Mouse (Mus musculus) gastrocnemius, adult 2 months (tissue): ENCODE data around the gene Bsg. TPM values are rescaled to one million over a fixed set of nuclear protein-coding genes. Genes with fewer than 3 reads are reported as not detected.

Experiments used
- DNase-seq: peaks from one replicate; pipeline ENCODE4 v3.0.0; 2022
- H3K27ac ChIP-seq: fragments of 200-600 bp; 2 replicates; pipeline ENCODE4 v1.8.1; 2022; ENCODE audit warnings: mild to moderate bottlenecking
- H3K4me3 ChIP-seq: fragments of 200-600 bp; 2 replicates; pipeline ENCODE4 v1.8.1; 2022; ENCODE audit warnings: mild to moderate bottlenecking, moderate library complexity
- CTCF ChIP-seq: fragments of 200-600 bp; IDR thresholded peaks from 2 replicates; pipeline ENCODE4 v1.8.1; 2022; ENCODE audit warnings: antibody characterized with exemption, mild to moderate bottlenecking, moderate library complexity
- intact Hi-C: fragments of 180-260 bp; cut with DNase I; formaldehyde crosslinking; loops from one replicate; pipeline ENCODE4 v1.15.1; 2025
- total RNA-seq, 2 experiments: library from RNA; stranded (reverse); gene quantifications; 2 replicates each; pipeline ENCODE4 v1.2.3; 2021

Gene Bsg
- total RNA-seq, 2 experiments from 2014 or later, result 650 to 652 TPM

DNA sequence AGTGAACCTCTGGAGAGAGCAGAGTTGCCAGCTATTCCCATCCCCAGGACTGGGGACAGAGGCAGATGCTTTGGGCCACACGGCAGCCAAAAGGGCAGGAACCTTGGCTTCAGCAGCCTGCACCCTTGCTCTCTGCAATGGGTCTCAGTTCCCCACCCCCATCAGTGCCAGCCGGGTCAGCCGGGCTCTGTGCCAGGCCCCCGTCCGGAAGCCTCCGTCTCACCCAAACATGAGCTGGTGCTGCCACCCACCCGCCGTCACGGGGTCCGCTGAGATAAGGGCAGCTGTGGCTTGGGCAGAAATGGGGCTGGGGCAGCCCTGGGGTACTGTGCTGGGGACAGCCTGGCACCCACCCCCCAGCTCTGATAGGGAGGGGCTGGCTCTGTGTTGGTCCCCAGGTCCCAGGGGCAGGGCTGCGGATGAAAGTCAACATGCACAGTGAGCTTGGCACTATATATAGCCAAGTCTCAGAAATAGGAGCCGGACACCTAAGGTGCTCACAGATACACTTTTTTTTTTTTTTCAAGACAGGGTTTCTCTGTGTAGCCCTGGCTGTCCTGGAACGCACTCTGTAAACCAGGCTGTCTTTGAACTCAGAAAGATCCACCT lies 25.2 kb downstream of the Bsg start:
- intact Hi-C loops, result no loop called here
- H3K4me3 ChIP-seq, result peak overlapping the region; percentile 49
- DNase-seq, result peak; percentile 75
- TF ChIP-seq CTCF, result no peak
- H3K27ac ChIP-seq, result peak overlapping the region; percentile 84

- peak; percentile 69 for TF ChIP-seq CTCF
- H3K4me3 ChIP-seq, result no peak overlapping the region
- no peak overlapping the region for H3K27ac ChIP-seq
- intact Hi-C loops, result no loop called here
- DNase-seq, result peak; percentile 23
Measured at GRCm38 (mm10) chr10:79732500-79732899, 28.2 kb downstream of the Bsg start.

DNA sequence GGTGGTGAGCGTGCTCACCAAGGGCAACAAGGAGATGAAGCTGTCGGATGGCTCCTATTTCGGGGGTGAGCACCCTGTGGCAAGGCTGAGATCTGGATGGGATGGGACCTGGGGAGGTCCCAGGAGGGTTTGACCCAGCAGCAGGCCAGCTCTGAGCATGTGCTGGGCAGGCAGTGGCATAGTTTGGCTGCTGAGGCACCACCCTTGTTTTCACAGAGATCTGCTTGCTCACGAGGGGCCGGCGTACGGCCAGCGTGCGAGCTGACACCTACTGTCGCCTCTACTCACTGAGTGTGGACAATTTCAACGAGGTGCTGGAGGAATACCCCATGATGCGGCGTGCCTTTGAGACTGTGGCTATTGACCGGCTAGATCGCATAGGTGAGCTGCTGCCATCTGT lies 29.6 kb downstream of the Bsg start:
- TF ChIP-seq CTCF, result no peak
- Histone ChIP-seq H3K27ac (no peak overlapping the region), H3K4me3 (no peak overlapping the region)
- intact Hi-C loops, result no loop called here
- DNase-seq, result peak; percentile 14

- Histone ChIP-seq H3K27ac (no peak overlapping the region), H3K4me3 (no peak overlapping the region)
- intact Hi-C loops, result no loop called here
- no peak for TF ChIP-seq CTCF
- peak; percentile 23 for DNase-seq
Measured at GRCm38 (mm10) chr10:79735361-79735760, 31.1 kb downstream of the Bsg start.

DNA sequence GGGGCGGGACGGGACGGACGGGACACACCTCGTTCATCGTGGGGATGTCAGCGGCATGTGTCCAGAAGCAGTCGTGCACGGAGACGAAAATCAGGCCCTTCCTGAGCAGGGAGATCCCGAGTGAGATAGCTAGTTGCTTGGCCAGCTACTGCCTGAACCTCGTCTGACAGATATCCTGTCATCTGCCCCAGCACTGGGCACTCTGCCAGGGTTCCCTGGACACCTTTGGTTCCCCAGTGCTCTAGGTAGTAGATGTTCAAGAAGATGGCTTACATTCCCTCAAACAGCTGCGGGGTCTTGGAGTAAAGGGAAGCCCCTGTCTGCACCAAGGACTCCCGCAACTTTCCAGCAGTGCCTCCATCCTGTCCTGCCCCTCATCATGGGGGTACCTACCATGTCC lies 32.4 kb downstream of the Bsg start:
- no peak overlapping the region for H3K4me3 ChIP-seq
- intact Hi-C loops, result no loop called here
- no peak overlapping the region for H3K27ac ChIP-seq
- peak; percentile 44 for DNase-seq
- no peak for TF ChIP-seq CTCF

DNA sequence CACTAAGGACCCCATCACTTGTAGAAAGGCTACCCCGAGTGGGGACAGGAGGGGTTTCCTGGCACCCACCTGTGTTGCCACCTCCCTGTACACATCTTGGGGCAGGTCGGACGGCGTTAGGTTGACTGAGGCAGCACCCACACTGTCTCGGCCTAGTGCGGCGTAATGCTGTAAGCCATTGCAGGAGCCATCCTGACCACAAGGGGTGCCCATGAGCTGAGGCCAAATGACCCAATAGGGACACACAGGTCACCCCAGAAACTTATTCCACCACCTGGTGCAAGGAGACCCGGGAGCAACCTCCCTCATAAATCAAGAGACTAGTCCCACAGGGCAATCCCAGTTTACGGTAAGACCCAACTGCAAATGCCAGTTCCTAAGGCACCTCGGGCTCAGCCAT lies 34.0 kb downstream of the Bsg start:
- TF ChIP-seq CTCF, result peak; percentile 52

DNA sequence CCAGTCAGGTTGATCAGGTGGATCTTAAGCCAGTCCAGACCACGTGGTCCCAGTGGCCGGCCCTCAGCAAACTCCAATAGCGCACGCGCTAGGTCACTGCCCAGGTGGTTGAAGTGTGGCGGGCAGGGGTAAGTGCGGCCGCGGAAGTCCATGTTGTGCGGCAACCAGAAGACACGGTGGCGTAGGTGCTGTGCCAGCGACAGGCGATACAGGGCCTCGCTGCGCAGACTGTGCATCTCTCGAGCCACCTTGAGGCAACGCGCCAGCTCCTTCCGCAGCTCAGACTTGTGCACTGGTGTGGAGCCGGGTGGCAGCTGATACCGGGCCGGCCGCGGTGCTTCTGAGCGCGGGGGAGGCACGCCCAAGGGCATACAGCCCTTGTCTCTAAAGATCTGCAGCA lies 34.9 kb downstream of the Bsg start:
- no peak for TF ChIP-seq CTCF
- Histone ChIP-seq H3K4me3 (no peak overlapping the region), H3K27ac (no peak overlapping the region)
- intact Hi-C loops, result no loop called here
- DNase-seq, result peak; percentile 22

More for the DNA sequence above, 34.0 kb downstream of the Bsg start:
- peak; percentile 23 for DNase-seq
- intact Hi-C loops, result no loop called here
- Histone ChIP-seq H3K4me3 (no peak overlapping the region), H3K27ac (no peak overlapping the region)

DNA sequence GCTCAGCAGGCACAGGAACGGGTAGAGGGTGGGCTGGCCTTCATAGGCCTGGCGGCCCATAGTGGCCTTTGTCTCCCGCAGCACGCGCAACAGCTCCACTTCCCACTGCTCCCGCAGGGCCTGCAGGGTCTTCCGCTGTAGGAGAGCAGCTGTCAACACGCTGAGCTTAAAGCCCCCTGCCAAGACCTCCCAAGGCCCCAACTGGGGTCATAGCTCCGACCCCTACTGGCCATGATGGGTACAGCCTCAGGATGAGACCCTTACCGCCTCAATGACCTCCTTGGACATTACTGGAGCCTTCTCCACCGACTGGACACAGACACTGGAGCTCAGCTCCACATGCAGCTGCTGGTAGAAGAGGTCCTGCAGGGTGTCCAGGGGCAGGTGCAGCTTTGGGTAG lies 36.6 kb downstream of the Bsg start:
- DNase-seq, result no peak
- peak; percentile 35; the same call in 1 of the 2 replicates for TF ChIP-seq CTCF
- no peak overlapping the region for H3K27ac ChIP-seq
- no peak overlapping the region for H3K4me3 ChIP-seq
- intact Hi-C loops, result no loop called here

- TF ChIP-seq CTCF, result no peak
- no peak for DNase-seq
- intact Hi-C loops, result no loop called here
- H3K27ac ChIP-seq, result no peak overlapping the region
- H3K4me3 ChIP-seq, result no peak overlapping the region
Measured at GRCm38 (mm10) chr10:79743161-79743560, 38.9 kb downstream of the Bsg start.

DNA sequence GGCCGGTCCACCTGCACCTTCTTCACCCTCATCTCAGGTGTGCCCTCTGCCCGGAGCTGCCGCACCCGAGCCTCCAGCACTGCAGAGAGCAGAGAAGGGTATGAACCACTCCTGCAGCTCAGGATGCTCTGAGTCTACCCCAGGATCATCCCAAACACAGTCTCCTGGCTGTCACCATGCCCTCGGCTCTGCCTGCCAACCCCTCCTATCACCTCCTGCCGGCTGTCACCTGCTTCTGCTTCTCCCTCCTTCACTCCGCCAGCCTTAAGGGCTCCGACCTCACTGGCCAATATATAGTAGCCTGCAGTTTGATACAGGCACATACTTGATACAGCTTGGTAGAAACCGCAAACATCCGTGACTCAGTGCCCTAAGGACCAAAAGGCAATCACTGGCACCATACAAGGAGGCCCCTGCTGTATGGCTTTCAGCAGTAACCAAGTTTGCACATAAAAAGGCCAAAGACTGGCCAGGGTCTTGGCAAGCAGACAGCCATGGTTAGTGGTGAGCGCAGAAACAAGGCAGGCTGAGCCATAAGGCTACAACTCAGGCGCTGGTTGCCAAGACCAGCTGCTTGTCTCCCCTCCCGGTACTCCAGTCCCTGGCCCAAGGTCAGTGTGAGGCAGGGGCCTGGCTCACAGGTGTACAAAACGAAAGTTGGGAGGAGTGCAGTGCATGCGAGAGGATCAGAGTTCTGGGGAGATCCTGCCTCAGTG lies 39.5 kb downstream of the Bsg start:
- intact Hi-C loops, result no loop called here
- DNase-seq, result no peak

DNA sequence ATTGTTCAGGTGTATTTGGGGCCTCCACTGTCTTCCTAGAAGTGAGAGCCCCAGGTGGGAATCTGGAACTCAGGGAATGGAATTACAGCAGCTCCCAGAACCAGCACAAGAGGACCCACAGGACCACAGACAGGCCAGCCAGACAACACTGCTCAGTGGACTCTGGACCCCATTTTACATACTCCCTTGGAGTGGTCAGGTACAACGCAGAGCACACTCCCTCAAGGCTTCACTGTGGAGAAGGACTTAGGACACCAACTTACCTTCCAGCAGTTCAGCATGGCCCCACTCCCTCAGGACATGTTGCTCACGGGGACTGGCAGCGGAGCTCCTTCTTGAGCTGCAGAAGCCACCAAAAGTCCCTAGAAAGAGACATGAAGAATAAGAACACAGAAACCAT lies 41.1 kb downstream of the Bsg start:
- Histone ChIP-seq H3K27ac (no peak overlapping the region), H3K4me3 (peak overlapping the region; percentile 95)
- intact Hi-C loops, result no loop called here

More for the DNA sequence above, 39.5 kb downstream of the Bsg start:
- Histone ChIP-seq H3K4me3 (no peak overlapping the region), H3K27ac (no peak overlapping the region)
- TF ChIP-seq CTCF, result no peak

DNA sequence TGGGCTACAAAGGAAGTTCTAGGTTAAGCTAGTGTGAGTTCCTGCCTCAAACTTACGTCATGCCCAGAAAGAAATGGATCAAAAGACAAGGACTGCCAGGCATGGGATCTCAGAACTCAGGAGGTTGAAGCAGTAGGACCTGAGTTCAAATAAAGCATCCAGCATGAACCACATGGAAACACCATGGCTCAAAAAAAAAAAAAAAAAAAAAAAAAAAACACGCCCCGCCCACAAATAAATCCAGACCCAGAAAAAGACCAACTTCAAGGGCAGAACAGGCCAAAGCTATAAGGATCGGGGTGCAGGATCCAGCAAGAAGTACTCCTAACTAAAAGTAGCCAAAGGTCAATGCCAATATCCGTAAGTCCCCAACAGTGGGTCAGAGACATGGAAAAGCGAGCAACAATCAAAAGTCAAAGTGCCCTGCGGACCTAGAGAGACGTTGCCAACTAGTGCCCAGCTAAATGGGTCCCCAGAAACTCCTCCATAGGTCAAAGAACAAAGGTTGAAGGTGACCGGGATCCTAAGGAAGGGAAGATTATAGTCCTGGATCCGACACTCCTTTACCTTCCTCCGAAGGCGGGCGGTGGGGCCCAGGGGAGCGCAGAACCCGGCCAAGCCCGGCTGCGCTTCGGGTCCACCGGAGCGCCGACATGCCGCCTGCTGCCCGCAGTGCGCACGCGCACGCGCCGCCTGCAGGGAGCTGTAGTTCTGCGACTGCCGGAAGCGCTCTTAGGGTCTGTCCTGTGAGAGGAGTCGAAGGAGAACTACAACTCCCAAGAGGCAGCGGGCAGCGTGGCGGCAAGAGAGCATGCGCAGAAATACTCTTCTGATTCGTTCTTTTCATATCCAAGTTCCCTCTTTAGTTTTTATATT lies 41.8 kb downstream of the Bsg start, which contains the start of gene Polrmt:
Gene Polrmt, minus strand, starts transcription at position 684 of the 876 bp plus-strand sequence.
- Histone ChIP-seq H3K27ac (peak within 1 kb of the TSS; percentile 88), H3K4me3 (peak within 1 kb of the TSS; percentile 95)
- intact Hi-C loops, result no loop called here
- DNase-seq, result peak; percentile 97
- TF ChIP-seq CTCF, result peak; percentile 57

More for the DNA sequence above, 41.1 kb downstream of the Bsg start:
- DNase-seq, result no peak
- no peak for TF ChIP-seq CTCF

DNA sequence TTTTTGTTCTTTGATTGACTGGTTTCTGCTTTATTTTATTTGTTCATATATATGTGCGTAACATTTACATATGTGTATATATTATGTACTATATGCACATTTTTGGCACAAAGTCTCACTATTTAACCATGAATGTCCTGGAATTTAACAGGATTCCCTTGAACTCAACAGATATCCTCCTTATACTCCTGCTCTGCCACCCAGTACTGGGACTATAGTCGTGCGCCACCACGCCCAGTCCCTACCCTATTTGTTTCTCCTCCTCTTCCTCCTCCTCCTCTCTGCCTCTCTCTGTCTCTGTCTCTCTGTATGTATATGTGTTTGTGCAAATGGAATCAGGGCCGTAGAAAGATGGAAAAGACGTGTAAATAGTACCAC lies 42.5 kb downstream of the Bsg start:
- no peak for TF ChIP-seq CTCF
- H3K27ac ChIP-seq, result peak overlapping the region; percentile 75
- peak overlapping the region; percentile 95 for H3K4me3 ChIP-seq
- no peak for DNase-seq
- intact Hi-C loops, result no loop called here
